Mouse (Mus musculus) thymus, adult 2 months (tissue): ENCODE measurements around the gene Lrriq1.

Experiments used
- CTCF ChIP-seq: fragments of 200-500 bp; IDR thresholded peaks from 2 replicates; pipeline ENCODE4 v1.5.1; 2012; ENCODE audit warnings: mild to moderate bottlenecking, control low read depth, low read length, moderate library complexity, borderline replicate concordance; ENCODE audit not compliant: control insufficient read depth, poor library complexity, insufficient read depth; ENCODE audit errors: extremely low read depth
- POLR2A ChIP-seq: fragments of 200-500 bp; IDR thresholded peaks from 2 replicates; pipeline ENCODE4 v1.6.1; 2012; ENCODE audit warnings: mild to moderate bottlenecking, low read length, control low read depth, moderate library complexity; ENCODE audit not compliant: control insufficient read depth, poor library complexity, insufficient read depth; ENCODE audit errors: extremely low read depth

DNA sequence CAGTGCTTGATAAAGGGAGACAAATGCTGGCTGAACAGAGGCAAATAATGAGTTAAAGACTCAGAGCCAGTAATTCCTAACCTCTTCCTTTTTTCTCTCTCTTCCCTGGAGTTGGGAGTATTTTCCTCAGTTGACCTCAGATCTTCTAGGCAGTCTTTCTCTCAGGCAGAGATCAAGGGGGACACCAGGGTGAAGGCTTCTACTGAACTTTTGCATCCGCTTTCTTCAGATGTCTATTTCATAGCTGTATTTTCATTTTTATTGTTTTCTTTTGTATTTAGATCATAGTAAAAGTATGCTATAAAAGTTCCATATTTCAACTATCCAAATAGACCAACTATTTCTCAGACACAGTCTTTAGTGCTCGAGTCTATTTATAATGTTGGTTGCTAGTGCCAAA lies 233.6 kb downstream of the Lrriq1 start:
- TF ChIP-seq CTCF (no peak), POLR2A (no peak)
